In genomic region chr3:149324088-149324487, GRCm38 (mm10) we compare ENCODE assay signal across 28 mouse cellular contexts.
"Had no signal": no experiment of that assay in that cellular context is flagged by ENCODE, and none has a peak within 500 bp of the region (broad histone marks: within the 10 kb centered on the region; RNA-seq: fewer than 3 reads in every experiment).

No protein-coding gene starts in this region.

- H3K9me3 ChIP-seq: heart, embryonic 15.5 days; hindbrain, embryonic 10.5 days; hindbrain, embryonic 12.5 days; intestine, embryonic 15.5 days; limb, embryonic 10.5 days; limb, embryonic 12.5 days; liver, embryonic 13.5 days; liver, embryonic 15.5 days had no signal

- H3K27ac ChIP-seq: gastrocnemius, adult 2 months; heart, embryonic 13.5 days; heart, embryonic 15.5 days; hindbrain, embryonic 10.5 days; hindbrain, embryonic 12.5 days; hindbrain, embryonic 14.5 days; intestine, embryonic 15.5 days; layer of hippocampus, adult 2 months; left cerebral cortex, adult 2 months; limb, embryonic 10.5 days; limb, embryonic 12.5 days; liver, embryonic 13.5 days; liver, embryonic 15.5 days had no signal

- ATAC-seq: hindbrain, embryonic 16.5 days; inflammation-experienced regulatory T-cells, adult 6 months; intestine, embryonic 15.5 days; intestine, postnatal 0 days had no signal

- H3K4me2 ChIP-seq: heart, embryonic 11.5 days; heart, embryonic 13.5 days; heart, embryonic 15.5 days; hindbrain, embryonic 12.5 days; hindbrain, embryonic 14.5 days; intestine, embryonic 15.5 days; limb, embryonic 12.5 days; liver, embryonic 11.5 days; liver, embryonic 13.5 days; liver, embryonic 15.5 days had no signal

- DNase-seq: gastrocnemius, adult 2 months; gastrocnemius, postnatal 10 days; gastrocnemius, postnatal 25 days; heart, adult 18-20 months; heart, postnatal 4 days; kidney, adult 18-20 months; kidney, adult 8-10 months; kidney, postnatal 10 days; kidney, postnatal 25 days; kidney, postnatal 4 days; liver; liver, embryonic 13.5 days had no signal

- H3K36me3 ChIP-seq: heart, embryonic 13.5 days; heart, embryonic 15.5 days; hindbrain, embryonic 10.5 days; hindbrain, embryonic 12.5 days; intestine, embryonic 15.5 days; limb, embryonic 10.5 days; limb, embryonic 12.5 days; liver, embryonic 13.5 days; liver, embryonic 15.5 days had no signal

- H3K27me3 ChIP-seq: heart, embryonic 13.5 days; heart, embryonic 15.5 days; hindbrain, embryonic 12.5 days; intestine, embryonic 15.5 days; limb, embryonic 12.5 days; liver, embryonic 13.5 days; liver, embryonic 15.5 days had no signal

- H3K9ac ChIP-seq: heart, embryonic 13.5 days; heart, embryonic 15.5 days; hindbrain, embryonic 12.5 days; hindbrain, embryonic 14.5 days; intestine, embryonic 15.5 days; limb, embryonic 12.5 days; liver, embryonic 13.5 days; liver, embryonic 15.5 days had no signal

- H3K4me3 ChIP-seq: gastrocnemius, adult 2 months; heart, embryonic 13.5 days; heart, embryonic 15.5 days; hindbrain, embryonic 10.5 days; hindbrain, embryonic 12.5 days; intestine, embryonic 15.5 days; layer of hippocampus, adult 2 months; left cerebral cortex, adult 2 months; limb, embryonic 10.5 days; limb, embryonic 12.5 days; liver, embryonic 13.5 days; liver, embryonic 15.5 days had no signal

- H3K4me1 ChIP-seq: hindbrain, embryonic 10.5 days; hindbrain, embryonic 12.5 days; intestine, embryonic 15.5 days; limb, embryonic 10.5 days; limb, embryonic 12.5 days; liver, embryonic 13.5 days; liver, embryonic 15.5 days had no signal
